Mouse (Mus musculus): ENCODE measurements at regions not wholly inside any gene's neighbourhood (a gene's known extent, or its start where the extent isn't known, plus 50 kb on each side); places are given as distances from the start of the nearest gene placed in this dataset.

DNA sequence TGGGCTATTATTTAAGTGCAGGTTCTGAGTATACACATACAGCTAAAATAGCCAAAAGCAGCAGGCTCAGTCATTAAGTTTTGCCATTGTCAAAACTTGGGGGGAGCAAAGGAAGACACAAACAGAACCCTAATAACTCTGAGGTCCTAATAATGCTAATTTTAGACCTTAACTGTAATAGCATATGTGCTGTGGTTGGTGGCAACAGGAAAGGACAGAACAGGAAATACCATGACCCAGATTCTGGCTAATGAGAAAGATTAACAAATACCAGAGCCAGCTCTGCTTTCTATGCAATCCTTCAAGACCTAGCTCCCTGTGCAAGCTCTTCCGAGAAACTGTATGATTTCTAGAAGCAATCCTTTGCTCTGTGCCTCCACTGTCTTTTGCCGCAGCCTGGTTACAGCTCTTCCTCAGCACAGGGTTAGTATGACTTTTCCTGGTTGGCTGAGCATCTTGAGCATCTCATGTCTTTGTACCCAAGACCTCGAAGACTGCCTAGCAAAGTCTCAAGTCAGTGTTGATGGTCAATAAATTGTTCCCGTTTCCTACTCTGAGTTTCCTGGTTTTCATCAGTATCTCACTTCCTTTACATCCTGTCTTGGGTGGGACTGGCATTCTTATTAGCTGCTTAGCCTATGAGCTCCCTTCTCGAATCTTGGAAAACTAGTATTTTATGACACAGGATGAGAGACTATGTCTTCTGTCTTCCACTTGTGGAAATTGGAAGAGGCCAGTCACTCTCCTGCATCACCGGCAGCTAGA is 49.9 kb upstream of the Eed start:
- ATAC-seq (ENCODE audit: borderline replicate concordance, extremely low read depth, low FRiP score, low TSS enrichment) = no peak
- Histone ChIP-seq H3K4me1 (peaks cover 42% of the 10 kb centered on the region), H3K9me3 (no peaks in the 10 kb centered on the region), H3K36me3 (no peaks in the 10 kb centered on the region), H3K9ac (no peak overlapping the region), H3K4me2 (peak overlapping the region; percentile 26; the same call in 1 of the 2 replicates), H3K27me3 (no peaks in the 10 kb centered on the region), H3K4me3 (no peak overlapping the region), H3K27ac (peak overlapping the region; percentile 75)
- 69% methylated on average over 6 of the region's 6 CpGs for WGBS

DNA sequence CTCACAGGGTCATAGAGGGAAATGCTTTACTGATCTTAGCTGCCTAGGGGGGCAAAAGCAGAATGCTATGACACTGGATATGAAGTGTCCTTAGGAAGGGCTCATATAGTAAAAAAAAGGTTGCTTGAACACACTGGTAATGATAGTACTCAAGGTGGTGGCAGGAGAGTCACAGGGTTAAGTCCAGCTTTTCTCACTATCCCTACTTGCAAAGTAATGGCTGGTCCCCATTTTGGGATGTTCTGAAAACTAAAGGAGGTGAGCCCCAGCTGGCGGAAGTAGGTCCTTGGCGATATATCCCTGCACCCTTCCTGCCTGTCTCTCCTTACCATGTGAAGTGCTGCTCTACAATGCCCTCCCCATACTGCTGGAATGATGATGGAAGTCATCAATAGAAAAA is 52.3 kb upstream of the Eed start:
- Histone ChIP-seq H3K36me3 (no peaks in the 10 kb centered on the region), H3K4me2 (no peak overlapping the region), H3K27me3 (no peaks in the 10 kb centered on the region), H3K4me1 (peaks cover 33% of the 10 kb centered on the region), H3K27ac (peak overlapping the region; percentile 51), H3K4me3 (no peak overlapping the region), H3K9ac (no peak overlapping the region), H3K9me3 (no peaks in the 10 kb centered on the region)
- WGBS = 81% methylated on average over 2 of the region's 2 CpGs
- ATAC-seq (ENCODE audit: borderline replicate concordance, extremely low read depth, low FRiP score, low TSS enrichment) = no peak

DNA sequence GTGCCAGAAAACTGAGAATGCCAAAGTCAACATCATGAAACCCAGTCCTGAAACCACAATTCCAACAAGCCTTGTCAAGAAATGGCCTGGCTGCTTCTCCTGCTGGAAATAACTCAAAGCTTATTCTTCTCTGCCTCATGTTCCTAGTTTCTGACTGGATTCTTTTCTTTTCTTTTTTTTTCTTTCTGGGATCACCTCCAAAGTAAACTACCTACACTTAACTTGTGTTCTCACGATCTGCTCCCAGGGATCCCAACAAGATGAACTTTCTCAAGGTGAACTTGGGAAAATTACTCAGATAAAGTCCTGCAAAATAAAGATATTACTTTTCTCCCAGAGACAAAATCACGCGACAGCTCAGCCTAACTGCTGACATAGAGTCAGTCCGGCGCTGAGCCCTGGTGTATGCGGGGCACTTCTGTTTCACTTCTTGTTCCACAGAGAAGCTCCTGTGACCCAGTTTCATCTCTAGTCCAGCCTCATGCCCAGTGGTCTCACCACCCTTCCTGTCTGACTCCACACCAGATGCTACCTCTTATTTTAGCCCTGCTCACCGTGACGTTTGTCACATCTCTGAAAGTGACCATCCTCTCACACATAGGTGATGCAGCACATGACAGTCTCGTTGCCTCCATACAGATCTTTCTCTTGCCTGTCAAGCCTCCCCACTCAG is 53.0 kb upstream of the Eed start:
- Histone ChIP-seq H3K4me1 (peaks cover 29% of the 10 kb centered on the region), H3K4me3 (no peak overlapping the region), H3K36me3 (no peaks in the 10 kb centered on the region), H3K9ac (no peak overlapping the region), H3K4me2 (no peak overlapping the region), H3K27ac (peak overlapping the region; percentile 56), H3K9me3 (no peaks in the 10 kb centered on the region), H3K27me3 (no peaks in the 10 kb centered on the region)
- 79% methylated on average over 9 of the region's 9 CpGs for WGBS
- no peak for ATAC-seq (ENCODE audit: borderline replicate concordance, extremely low read depth, low FRiP score, low TSS enrichment)

DNA sequence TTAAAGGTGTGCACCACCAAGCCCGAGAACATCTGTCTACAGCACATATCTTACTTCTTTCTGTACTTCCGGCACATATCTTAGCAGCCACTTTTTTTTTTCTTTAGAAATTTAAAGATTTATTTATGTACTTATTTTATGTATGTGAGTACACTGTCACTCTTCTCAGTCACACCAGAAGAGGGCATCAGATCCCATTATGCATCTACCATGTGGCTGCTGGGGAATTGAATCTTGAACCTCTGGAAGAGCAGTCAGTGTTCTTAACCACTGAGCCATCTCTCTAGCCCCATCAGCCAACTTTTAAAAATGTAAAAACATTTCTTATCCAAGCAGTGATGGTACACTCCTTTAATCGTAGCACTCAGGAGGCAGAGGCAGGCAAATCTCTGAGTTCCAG is 53.7 kb upstream of the Eed start:
- no peaks in the 10 kb centered on the region for H3K27me3 ChIP-seq
- no peak overlapping the region for H3K27ac ChIP-seq
- 85% methylated on average over 3 of the region's 3 CpGs for WGBS
- H3K4me2 ChIP-seq = no peak overlapping the region
- H3K9ac ChIP-seq = no peak overlapping the region
- H3K4me3 ChIP-seq = no peak overlapping the region
- H3K4me1 ChIP-seq = peaks cover 22% of the 10 kb centered on the region
- H3K9me3 ChIP-seq = no peaks in the 10 kb centered on the region
- no peaks in the 10 kb centered on the region for H3K36me3 ChIP-seq
- no peak for ATAC-seq (ENCODE audit: borderline replicate concordance, extremely low read depth, low FRiP score, low TSS enrichment)

DNA sequence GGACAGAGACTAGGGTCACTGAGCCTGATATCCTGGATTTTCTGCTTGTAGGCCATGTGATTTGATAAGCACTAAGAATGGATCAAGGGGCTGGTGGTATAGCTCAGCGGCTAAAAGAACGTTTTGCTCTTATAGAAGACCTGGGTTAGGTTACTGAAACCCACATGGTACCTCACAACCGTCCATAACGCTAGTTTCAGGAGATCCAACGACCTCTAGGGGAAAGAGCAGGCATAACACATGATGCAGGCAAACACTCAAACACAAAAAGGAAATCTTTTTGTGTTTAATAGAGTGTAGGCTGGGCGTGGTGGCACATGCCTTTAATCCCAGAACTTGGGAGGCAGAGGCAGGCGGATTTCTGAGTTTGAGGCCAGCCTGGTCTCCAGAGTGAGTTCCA is 54.6 kb upstream of the Eed start:
- Histone ChIP-seq H3K9me3 (no peaks in the 10 kb centered on the region), H3K27me3 (no peaks in the 10 kb centered on the region), H3K4me1 (peaks cover 13% of the 10 kb centered on the region), H3K4me3 (no peak overlapping the region), H3K27ac (no peak overlapping the region), H3K4me2 (no peak overlapping the region), H3K36me3 (no peaks in the 10 kb centered on the region), H3K9ac (no peak overlapping the region)
- WGBS = 75% methylated on average over 7 of the region's 7 CpGs
- ATAC-seq (ENCODE audit: borderline replicate concordance, extremely low read depth, low FRiP score, low TSS enrichment) = no peak

DNA sequence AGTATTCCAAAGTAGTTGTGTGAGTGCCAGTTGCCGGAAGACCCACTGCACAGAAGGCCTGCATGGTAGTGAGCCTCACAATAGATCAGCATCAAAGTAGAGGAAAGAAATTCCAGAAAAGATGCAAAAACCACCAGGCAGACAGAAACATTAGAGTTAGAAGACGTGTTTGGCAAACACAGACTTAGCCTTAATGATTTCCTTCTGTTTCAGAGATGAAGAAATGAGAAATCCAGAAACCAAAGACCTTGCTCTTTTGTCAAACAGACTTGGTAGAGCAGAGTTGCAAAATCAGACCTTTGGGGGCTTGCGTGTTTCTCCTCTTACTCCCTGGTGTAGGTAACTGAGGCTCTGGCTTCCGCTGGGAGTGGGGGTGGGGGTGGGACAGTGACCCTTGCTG is 57.0 kb upstream of the Eed start:
- 90% methylated on average over 4 of the region's 4 CpGs for WGBS
- Histone ChIP-seq H3K27me3 (no peaks in the 10 kb centered on the region), H3K9ac (no peak overlapping the region)

DNA sequence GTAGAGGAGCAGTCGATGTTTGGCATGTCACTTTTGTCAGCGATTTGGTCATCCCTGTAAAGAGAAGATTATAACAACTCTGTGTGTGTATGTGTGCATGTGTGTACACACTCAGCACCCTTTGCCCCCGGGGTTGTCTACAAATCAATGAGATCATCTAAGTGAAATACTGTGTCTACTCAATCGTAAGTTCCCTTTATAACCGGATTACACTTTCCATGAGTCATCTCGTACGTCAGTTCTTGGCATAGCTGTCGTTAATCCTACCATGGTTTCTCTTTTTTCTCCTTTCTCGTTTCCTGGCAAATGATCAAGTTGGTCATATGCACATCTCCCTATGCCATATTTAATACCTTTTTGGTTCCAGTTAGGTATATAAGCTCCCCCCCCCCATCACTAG is 58.7 kb upstream of the Eed start:
- ATAC-seq (ENCODE audit: borderline replicate concordance, extremely low read depth, low FRiP score, low TSS enrichment) = no peak
- Histone ChIP-seq H3K9me3 (no peaks in the 10 kb centered on the region), H3K36me3 (no peaks in the 10 kb centered on the region), H3K27ac (no peak overlapping the region), H3K4me1 (peaks cover 26% of the 10 kb centered on the region), H3K4me2 (no peak overlapping the region), H3K27me3 (no peaks in the 10 kb centered on the region), H3K9ac (no peak overlapping the region), H3K4me3 (no peak overlapping the region)
- 76% methylated on average over 9 of the region's 9 CpGs for whole genome bisulfite sequencing

More for the DNA sequence above, 57.0 kb upstream of the Eed start:
- ATAC-seq (ENCODE audit: borderline replicate concordance, extremely low read depth, low FRiP score, low TSS enrichment) = no peak
- Histone ChIP-seq H3K9me3 (no peaks in the 10 kb centered on the region), H3K4me1 (peaks cover 20% of the 10 kb centered on the region), H3K36me3 (no peaks in the 10 kb centered on the region), H3K4me2 (no peak overlapping the region), H3K27ac (no peak overlapping the region), H3K4me3 (no peak overlapping the region)

DNA sequence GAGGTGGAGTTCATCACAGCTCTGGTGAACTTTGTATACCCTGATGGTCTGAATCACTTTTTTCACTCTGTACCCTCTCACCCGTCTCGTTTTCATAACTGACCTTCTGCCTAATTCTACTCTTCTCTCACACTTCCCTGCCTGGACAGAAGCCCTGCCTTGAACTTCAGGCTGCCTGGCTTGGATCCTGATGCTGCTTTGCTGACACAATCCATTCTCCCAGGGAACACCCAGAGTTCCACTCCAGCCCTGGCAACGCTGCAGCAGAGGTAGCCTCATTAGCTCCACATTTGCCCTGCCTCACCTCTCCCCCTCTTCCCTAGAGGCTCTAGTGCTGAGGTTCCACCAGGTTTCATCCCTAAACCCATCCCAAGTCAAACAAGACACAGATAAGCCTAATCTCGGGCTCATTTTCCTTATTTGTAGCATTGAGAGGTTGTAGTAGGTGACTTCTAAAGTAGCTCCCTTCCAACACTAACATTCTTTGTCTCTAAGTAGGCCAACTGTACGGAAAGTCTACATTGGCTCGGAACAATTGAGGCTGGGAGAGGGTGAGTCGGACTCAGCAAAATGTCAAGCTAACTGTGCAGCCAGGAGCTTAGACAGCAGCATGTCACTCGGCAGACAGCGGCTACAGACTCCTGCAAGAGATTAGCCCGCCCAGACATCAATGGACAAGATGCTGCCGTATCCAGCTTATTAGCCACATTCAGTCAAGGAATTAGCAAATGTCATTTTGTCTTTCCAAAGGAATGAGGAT is 60.0 kb upstream of the Eed start:
- no peak for ATAC-seq (ENCODE audit: borderline replicate concordance, extremely low read depth, low FRiP score, low TSS enrichment)
- WGBS = 69% methylated on average over 11 of the region's 11 CpGs

DNA sequence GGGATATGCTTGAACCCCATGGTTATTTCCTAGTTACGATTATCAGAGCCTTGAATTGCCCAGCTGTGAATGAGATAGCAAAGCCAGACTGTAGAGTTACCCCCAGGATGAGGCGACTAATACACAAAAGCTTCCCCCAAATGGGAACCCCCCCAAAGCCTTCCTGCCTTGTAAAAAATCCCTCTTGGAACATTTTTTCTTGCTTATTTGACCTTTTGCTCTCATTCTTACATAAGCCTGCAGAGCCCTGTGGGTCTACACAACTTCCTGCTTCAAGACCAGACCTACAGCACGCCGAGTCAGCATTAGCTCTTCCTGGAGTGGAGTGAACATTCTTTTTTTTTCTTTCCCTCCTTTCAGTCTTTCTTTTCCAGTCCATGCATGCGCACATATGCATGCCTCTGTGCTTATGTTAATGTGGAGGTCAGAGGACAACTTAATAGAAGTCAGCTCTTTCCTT is 60.8 kb upstream of the Eed start:
- no peak overlapping the region for H3K4me3 ChIP-seq
- H3K4me2 ChIP-seq = no peak overlapping the region
- WGBS = 38% methylated on average over 5 of the region's 5 CpGs
- H3K27ac ChIP-seq = peak overlapping the region; percentile 80
- peak; percentile 50; the same call in 1 of the 2 replicates for ATAC-seq (ENCODE audit: borderline replicate concordance, extremely low read depth, low FRiP score, low TSS enrichment)
- H3K9me3 ChIP-seq = no peaks in the 10 kb centered on the region
- no peaks in the 10 kb centered on the region for H3K27me3 ChIP-seq
- H3K36me3 ChIP-seq = no peaks in the 10 kb centered on the region
- no peak overlapping the region for H3K9ac ChIP-seq
- peaks cover 42% of the 10 kb centered on the region for H3K4me1 ChIP-seq

More for the DNA sequence above, 60.0 kb upstream of the Eed start:
- Histone ChIP-seq H3K4me3 (no peak overlapping the region), H3K27ac (peak overlapping the region; percentile 80), H3K9me3 (no peaks in the 10 kb centered on the region), H3K36me3 (no peaks in the 10 kb centered on the region), H3K4me2 (no peak overlapping the region), H3K27me3 (no peaks in the 10 kb centered on the region), H3K9ac (no peak overlapping the region), H3K4me1 (peaks cover 34% of the 10 kb centered on the region)

DNA sequence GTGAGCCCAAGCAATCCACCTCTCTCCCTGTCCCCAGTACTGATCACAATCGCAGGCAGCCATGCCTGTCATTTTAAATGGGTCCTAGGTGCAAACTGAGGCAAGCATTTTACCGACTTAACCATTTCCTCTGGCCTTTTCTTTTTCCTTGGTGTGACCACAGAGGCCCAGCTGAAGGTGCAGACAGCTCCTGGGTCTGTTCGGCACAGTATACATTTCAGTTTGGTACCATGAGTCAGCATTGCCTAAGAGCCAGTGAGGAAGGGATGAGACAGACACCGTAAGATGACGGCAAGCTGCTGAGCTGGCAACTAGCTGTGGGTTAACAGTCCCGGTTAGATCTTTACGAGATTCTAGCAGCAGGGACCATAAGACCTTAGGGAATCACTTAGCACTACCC is 61.6 kb upstream of the Eed start:
- Histone ChIP-seq H3K4me2 (no peak overlapping the region), H3K9ac (no peak overlapping the region), H3K27me3 (no peaks in the 10 kb centered on the region), H3K27ac (peak overlapping the region; percentile 80), H3K36me3 (no peaks in the 10 kb centered on the region), H3K4me3 (no peak overlapping the region), H3K4me1 (peaks cover 42% of the 10 kb centered on the region), H3K9me3 (no peaks in the 10 kb centered on the region)
- 81% methylated on average over 7 of the region's 7 CpGs for WGBS
- ATAC-seq (ENCODE audit: borderline replicate concordance, extremely low read depth, low FRiP score, low TSS enrichment) = no peak

DNA sequence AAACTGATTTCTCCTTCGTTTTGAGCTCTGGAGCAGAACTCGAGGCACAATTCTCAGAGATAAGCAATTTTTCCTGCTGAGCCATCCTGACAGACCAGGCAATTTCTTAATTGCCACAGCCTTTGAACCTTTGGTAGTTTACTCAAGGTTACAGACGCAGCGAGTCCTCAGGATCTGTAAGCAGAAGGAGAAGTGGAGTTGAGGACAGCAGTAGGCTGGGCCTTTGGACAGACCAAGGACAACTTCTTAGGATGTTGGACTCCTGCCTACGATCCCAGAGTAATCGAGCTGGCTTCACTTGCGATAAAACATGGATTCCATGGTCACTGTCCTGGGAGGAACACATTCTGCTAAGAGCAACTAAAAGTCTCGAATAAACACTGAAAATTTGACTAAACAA is 62.7 kb upstream of the Eed start:
- Histone ChIP-seq H3K27ac (peak overlapping the region; percentile 84), H3K4me1 (peaks cover 46% of the 10 kb centered on the region), H3K36me3 (no peaks in the 10 kb centered on the region), H3K9ac (no peak overlapping the region), H3K27me3 (no peaks in the 10 kb centered on the region), H3K9me3 (no peaks in the 10 kb centered on the region), H3K4me2 (no peak overlapping the region), H3K4me3 (no peak overlapping the region)
- 46% methylated on average over 8 of the region's 8 CpGs for WGBS
- ATAC-seq (ENCODE audit: borderline replicate concordance, extremely low read depth, low FRiP score, low TSS enrichment) = no peak

All from lung, embryonic 15.5 days (tissue).